Mouse (Mus musculus): ENCODE data around the gene Grip2.

DNA sequence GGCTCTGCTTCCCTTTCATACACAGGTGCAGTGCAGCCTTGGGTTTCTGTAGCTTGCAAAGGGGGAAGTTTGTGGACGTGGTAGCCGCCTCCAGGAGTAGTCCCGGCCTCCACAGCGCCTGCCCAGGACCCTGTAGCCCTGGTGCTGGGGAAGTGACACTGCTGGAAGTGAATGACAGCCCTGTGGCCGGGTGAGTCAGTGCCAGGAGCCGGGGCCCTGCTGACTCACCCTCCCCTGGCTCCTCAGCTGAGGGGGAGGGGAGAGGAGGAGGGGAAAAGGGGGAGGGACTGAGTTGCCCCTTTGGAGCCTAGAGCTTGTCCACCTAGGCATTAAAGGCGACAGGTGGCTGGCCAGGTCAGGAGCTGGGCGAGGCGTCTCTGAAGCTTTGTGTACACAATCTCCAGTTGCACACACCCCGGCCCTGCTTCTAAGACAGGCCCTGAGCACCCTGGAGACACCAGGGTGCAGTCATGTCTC lies 114.2 kb downstream of the Grip2 start:
- no peak for TF ChIP-seq CTCF (IDR thresholded peaks at IDR 0.05; ENCODE audit: low read depth, low read length)
- no peak for TF ChIP-seq GATA1 (IDR thresholded peaks at IDR 0.05; ENCODE audit: borderline replicate concordance, low read length)
- TF ChIP-seq POLR2AphosphoS5 (IDR thresholded peaks at IDR 0.05; ENCODE audit: insufficient replicate concordance, low read depth, low read length): no peak
